Mouse (Mus musculus): ENCODE measurements around the gene Gm11214.

DNA sequence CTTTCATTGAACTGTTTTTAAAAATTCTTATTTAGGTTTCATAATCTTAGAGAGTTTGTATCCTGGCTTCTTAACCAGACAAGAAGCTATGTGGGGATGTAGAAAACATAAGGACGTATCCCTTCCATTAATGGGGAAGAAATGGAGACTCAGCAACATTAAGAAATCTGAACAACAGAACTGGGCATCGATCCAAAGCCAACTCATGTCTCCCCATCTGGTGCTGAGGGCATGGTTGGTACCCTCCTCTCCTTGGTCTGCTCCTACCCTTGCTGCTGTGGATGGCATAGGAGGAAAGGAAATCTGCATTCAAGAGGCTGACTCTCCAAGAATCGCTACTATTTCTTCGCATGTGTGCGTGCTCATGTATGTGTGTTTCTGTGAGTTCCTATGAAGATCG, 20.5 kb upstream of the Gm11214 start:
- TF ChIP-seq CTCF (IDR thresholded peaks at IDR 0.05; ENCODE audit: low read depth) (no peak), EP300 (optimal IDR thresholded peaks at IDR 0.05) (no peak)
